Mouse (Mus musculus): ENCODE data around the gene Camk2n1. TPM values are rescaled to one million over a fixed set of nuclear protein-coding genes. Genes with fewer than 3 reads are reported as not detected.

The Camk2n1 gene
- polyA plus RNA-seq, 1 experiment from 2014 or later, result 1.1 TPM

- Histone ChIP-seq H3K27me3 (replicated peaks; ENCODE audit: low read depth, poor library complexity, severe bottlenecking) (peaks cover 94% of the 10 kb centered on the region), H3K9me3 (no peaks in the 10 kb centered on the region), H3K27ac (replicated peaks) (no peak overlapping the region)
These were observed 1.6 kb upstream of the Camk2n1 start for GRCm38 (mm10) chr4:138452306-138453096.

GRCm38 (mm10) chr4:138453097-138453752, 889 bp upstream of the Camk2n1 start:
- H3K36me3 ChIP-seq (replicated peaks), result no peaks in the 10 kb centered on the region
- DNase-seq (ENCODE audit: low spot score), result peak; percentile 60
- peak overlapping the region; percentile 89 for H3K4me3 ChIP-seq
- WGBS, result 4% methylated on average over 19 of the region's 19 CpGs
- H3K4me1 ChIP-seq, result peaks cover 61% of the 10 kb centered on the region
- peak overlapping the region; percentile 87 for H3K27ac ChIP-seq (replicated peaks)
- H3K9me3 ChIP-seq, result no peaks in the 10 kb centered on the region
- H3K27me3 ChIP-seq (replicated peaks; ENCODE audit: low read depth, poor library complexity, severe bottlenecking), result peaks cover 98% of the 10 kb centered on the region

More at GRCm38 (mm10) chr4:138452306-138453096, 1.6 kb upstream of the Camk2n1 start:
- Histone ChIP-seq H3K36me3 (replicated peaks) (no peaks in the 10 kb centered on the region), H3K4me3 (0 out of 2 replicates have a peak overlapping the region, but pooled peaks have one; percentile 89), H3K4me1 (peaks cover 67% of the 10 kb centered on the region)
- WGBS, result 28% methylated on average over 15 of the region's 15 CpGs
- DNase-seq (ENCODE audit: low spot score), result peak; percentile 15

- Histone ChIP-seq H3K4me3 (peak overlapping the region; percentile 89), H3K27ac (replicated peaks) (peak overlapping the region; percentile 87), H3K36me3 (replicated peaks) (no peaks in the 10 kb centered on the region), H3K4me1 (peaks cover 57% of the 10 kb centered on the region), H3K27me3 (replicated peaks; ENCODE audit: low read depth, poor library complexity, severe bottlenecking) (peaks cover 98% of the 10 kb centered on the region), H3K9me3 (no peaks in the 10 kb centered on the region)
- 2% methylated on average over 78 of the region's 78 CpGs for WGBS
- peak; percentile 80 for DNase-seq (ENCODE audit: low spot score)
These were observed 542 bp downstream of the Camk2n1 start for GRCm38 (mm10) chr4:138454571-138455140.

DNA sequence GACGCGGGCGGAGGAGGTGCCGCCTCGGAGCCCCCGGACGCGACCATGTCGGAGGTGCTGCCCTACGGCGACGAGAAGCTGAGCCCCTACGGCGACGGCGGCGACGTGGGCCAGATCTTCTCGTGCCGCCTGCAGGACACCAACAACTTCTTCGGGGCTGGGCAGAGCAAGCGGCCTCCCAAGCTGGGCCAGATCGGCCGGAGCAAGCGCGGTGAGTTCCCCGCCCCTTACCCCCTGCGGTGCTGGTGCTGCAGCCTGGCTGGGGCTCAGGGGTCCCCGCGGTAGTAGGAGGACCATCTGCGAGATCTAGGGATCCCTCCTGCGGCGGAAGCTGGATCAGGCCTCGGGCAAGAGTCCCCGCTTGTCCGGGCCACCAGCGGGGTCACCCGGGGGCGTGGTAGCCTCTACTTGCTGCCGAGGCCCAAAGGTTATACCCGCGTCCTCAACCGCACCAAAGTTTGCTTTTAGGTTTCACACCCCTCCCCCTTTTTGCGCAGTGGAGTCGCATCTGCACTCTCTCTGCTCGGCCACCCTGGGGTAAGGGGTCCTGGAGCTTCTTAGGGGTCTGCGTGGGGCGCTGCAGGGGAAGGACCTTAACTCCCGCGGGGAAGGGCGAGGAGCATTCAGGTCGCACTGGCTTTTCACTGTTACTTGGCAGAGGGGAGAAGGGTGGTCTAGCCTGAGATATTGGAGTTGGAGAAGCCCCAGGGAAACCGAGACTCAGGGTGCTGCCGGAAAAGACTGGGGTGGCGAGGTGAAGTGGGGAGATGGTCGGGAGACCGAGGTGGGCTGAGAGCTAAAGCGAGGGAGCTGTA, 1.2 kb downstream of the Camk2n1 start:
- Histone ChIP-seq H3K4me1 (peaks cover 54% of the 10 kb centered on the region), H3K4me3 (peak overlapping the region; percentile 89), H3K27me3 (replicated peaks; ENCODE audit: low read depth, poor library complexity, severe bottlenecking) (peaks cover 98% of the 10 kb centered on the region), H3K36me3 (replicated peaks) (no peaks in the 10 kb centered on the region), H3K27ac (replicated peaks) (peak overlapping the region; percentile 87), H3K9me3 (no peaks in the 10 kb centered on the region)
- under 1% methylated on average over 58 of the region's 58 CpGs for WGBS
- DNase-seq (ENCODE audit: low spot score), result peak; percentile 65

GRCm38 (mm10) chr4:138455956-138456341, 1.8 kb downstream of the Camk2n1 start:
- peak; percentile 39 for DNase-seq (ENCODE audit: low spot score)
- H3K4me1 ChIP-seq, result peaks cover 56% of the 10 kb centered on the region
- peaks cover 100% of the 10 kb centered on the region for H3K27me3 ChIP-seq (replicated peaks; ENCODE audit: low read depth, poor library complexity, severe bottlenecking)
- no peaks in the 10 kb centered on the region for H3K36me3 ChIP-seq (replicated peaks)
- H3K9me3 ChIP-seq, result no peaks in the 10 kb centered on the region
- H3K4me3 ChIP-seq, result peak overlapping the region; percentile 89
- under 1% methylated on average over 17 of the region's 17 CpGs for WGBS
- H3K27ac ChIP-seq (replicated peaks), result peak overlapping the region; percentile 87

DNA sequence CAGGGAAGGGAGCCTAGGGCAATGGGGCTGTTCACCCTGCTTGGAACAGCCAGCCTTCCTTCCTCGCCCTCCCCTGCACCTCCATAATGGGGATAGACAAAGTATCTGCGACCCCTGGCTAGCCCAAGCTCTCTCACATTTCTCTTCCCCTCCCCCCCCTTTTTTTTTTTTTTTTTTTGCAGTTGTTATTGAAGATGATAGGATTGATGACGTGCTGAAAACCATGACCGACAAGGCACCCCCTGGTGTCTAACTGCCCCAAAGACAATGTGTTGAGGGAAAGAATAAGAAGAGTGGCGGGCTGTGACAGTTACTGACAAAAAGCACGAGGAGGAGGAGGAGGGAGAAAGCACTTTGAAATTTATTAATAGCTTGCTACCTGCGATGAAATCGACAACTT, 2.4 kb downstream of the Camk2n1 start:
- Histone ChIP-seq H3K4me3 (peak overlapping the region; percentile 89), H3K9me3 (no peaks in the 10 kb centered on the region), H3K27ac (replicated peaks) (peak overlapping the region; percentile 87), H3K27me3 (replicated peaks; ENCODE audit: low read depth, poor library complexity, severe bottlenecking) (peaks cover 100% of the 10 kb centered on the region), H3K36me3 (replicated peaks) (no peaks in the 10 kb centered on the region), H3K4me1 (peaks cover 57% of the 10 kb centered on the region)
- no peak for DNase-seq (ENCODE audit: low spot score)
- 3% methylated on average over 8 of the region's 8 CpGs for WGBS

- Histone ChIP-seq H3K9me3 (no peaks in the 10 kb centered on the region), H3K4me3 (no peak overlapping the region), H3K36me3 (replicated peaks) (no peaks in the 10 kb centered on the region), H3K4me1 (peaks cover 57% of the 10 kb centered on the region), H3K27me3 (replicated peaks; ENCODE audit: low read depth, poor library complexity, severe bottlenecking) (peaks cover 100% of the 10 kb centered on the region), H3K27ac (replicated peaks) (no peak overlapping the region)
- 47% methylated on average over 4 of the region's 4 CpGs for WGBS
- DNase-seq (ENCODE audit: low spot score), result no peak
These were observed 3.0 kb downstream of the Camk2n1 start for GRCm38 (mm10) chr4:138457091-138457490.

GRCm38 (mm10) chr4:138458171-138458570, 4.1 kb downstream of the Camk2n1 start:
- Histone ChIP-seq H3K36me3 (replicated peaks) (no peaks in the 10 kb centered on the region), H3K9me3 (no peaks in the 10 kb centered on the region), H3K4me3 (no peak overlapping the region), H3K27me3 (replicated peaks; ENCODE audit: low read depth, poor library complexity, severe bottlenecking) (peaks cover 97% of the 10 kb centered on the region), H3K4me1 (peaks cover 59% of the 10 kb centered on the region), H3K27ac (replicated peaks) (no peak overlapping the region)
- 73% methylated on average over 7 of the region's 7 CpGs for WGBS
- no peak for DNase-seq (ENCODE audit: low spot score)

DNA sequence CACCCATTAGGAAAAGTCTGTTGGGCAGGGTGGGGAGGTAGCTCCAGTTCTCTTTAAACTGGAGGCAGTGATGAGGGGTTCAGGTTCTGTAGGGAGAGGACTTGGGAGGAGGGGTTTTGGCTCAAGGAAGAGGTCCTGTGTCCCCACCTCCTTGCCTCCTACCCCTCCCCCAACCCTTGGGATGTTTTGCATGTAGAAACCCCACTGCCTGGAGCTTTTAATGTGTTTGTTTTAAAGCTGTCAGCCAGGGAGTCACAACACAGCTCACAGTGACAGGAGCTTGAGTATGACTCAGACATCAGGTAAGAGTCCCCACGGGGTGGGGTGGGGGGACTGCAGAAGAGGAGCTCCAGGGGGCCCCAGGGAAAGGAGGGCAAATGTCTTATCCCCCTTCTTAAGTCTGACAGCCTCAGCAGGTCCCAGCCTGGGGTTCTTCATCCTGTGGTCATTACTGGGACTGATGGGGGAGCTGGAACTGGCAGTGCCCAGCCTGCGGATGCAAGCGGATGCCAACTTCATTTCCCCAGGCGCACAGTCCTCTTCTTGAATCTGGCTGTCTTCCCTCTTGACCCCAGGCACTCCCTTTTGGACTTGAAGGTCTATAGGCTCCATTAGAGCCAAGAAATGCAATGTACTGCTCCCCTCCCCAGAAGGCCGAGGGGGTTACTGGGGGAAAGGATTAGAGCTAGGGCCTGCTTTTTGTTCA, 4.8 kb downstream of the Camk2n1 start:
- H3K36me3 ChIP-seq (replicated peaks), result no peaks in the 10 kb centered on the region
- H3K9me3 ChIP-seq, result no peaks in the 10 kb centered on the region
- WGBS, result 48% methylated on average over 5 of the region's 5 CpGs
- H3K4me3 ChIP-seq, result no peak overlapping the region
- no peak for DNase-seq (ENCODE audit: low spot score)
- H3K27ac ChIP-seq (replicated peaks), result no peak overlapping the region
- peaks cover 94% of the 10 kb centered on the region for H3K27me3 ChIP-seq (replicated peaks; ENCODE audit: low read depth, poor library complexity, severe bottlenecking)
- peaks cover 59% of the 10 kb centered on the region for H3K4me1 ChIP-seq

DNA sequence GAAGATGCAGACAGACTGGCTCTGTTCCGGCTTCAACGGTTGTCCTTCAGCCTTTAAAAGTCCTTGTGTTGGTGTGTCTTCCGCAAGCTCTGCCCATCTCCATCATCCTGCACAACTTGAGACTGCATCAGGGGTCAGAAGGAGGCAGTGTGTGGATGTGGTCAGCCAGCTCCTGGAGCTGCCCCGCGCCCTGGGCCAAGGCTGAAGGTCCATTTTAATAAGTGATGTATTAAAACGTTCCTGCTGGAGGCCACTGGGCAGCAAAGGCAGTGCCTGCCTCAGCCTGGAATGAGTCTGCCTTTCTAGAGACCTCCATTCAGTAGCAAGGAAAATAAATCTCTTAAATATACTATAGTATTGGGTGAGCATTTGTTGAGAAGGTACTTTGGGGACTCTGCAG, 5.7 kb downstream of the Camk2n1 start:
- H3K4me3 ChIP-seq, result no peak overlapping the region
- H3K27ac ChIP-seq (replicated peaks), result no peak overlapping the region
- H3K27me3 ChIP-seq (replicated peaks; ENCODE audit: low read depth, poor library complexity, severe bottlenecking), result peaks cover 94% of the 10 kb centered on the region
- H3K36me3 ChIP-seq (replicated peaks), result no peaks in the 10 kb centered on the region
- H3K9me3 ChIP-seq, result no peaks in the 10 kb centered on the region
- DNase-seq (ENCODE audit: low spot score), result no peak
- H3K4me1 ChIP-seq, result peaks cover 59% of the 10 kb centered on the region
- 75% methylated on average over 6 of the region's 6 CpGs for WGBS

GRCm38 (mm10) chr4:138460910-138461309, 6.8 kb downstream of the Camk2n1 start:
- Histone ChIP-seq H3K4me1 (peaks cover 57% of the 10 kb centered on the region), H3K9me3 (no peaks in the 10 kb centered on the region), H3K27ac (replicated peaks) (no peak overlapping the region), H3K27me3 (replicated peaks; ENCODE audit: low read depth, poor library complexity, severe bottlenecking) (peaks cover 94% of the 10 kb centered on the region), H3K36me3 (replicated peaks) (no peaks in the 10 kb centered on the region), H3K4me3 (no peak overlapping the region)
- no peak for DNase-seq (ENCODE audit: low spot score)
- WGBS, result 25% methylated on average over 9 of the region's 9 CpGs

Data from embryonic facial prominence, embryonic 10.5 days (tissue).